8 mouse cellular contexts compared by ENCODE assay signal in genomic region chr13:3037010-3037409, GRCm38 (mm10).
DNase-seq lines count a peak whose midpoint lies in the region; TF ChIP-seq lines count a peak whose summit lies in the region.
"Not testable (repeated sequence)": the region's sequence is repeated elsewhere in the genome, so short reads cannot be mapped to it uniquely, and the experiment has no call there.

No protein-coding gene starts in this region.

- not testable (repeated sequence) for H3K4me3 ChIP-seq in embryonic facial prominence, embryonic 10.5 days; lung, adult 2 months (replicated peaks; ENCODE audit: extremely low read depth, low read depth, low read length)

- TF ChIP-seq POLR2A in lung, adult 2 months (IDR thresholded peaks at IDR 0.05; ENCODE audit: borderline replicate concordance, extremely low read depth, low read depth, low read length) = not testable (repeated sequence)

- H3K4me1 ChIP-seq in embryonic facial prominence, embryonic 10.5 days; lung, adult 2 months (ENCODE audit: control insufficient read depth, insufficient read depth, low read length): not testable (repeated sequence)

- H3K9me3 ChIP-seq in embryonic facial prominence, embryonic 10.5 days = peaks cover 14% of the 10 kb centered on the region

- WGBS in embryonic facial prominence, embryonic 10.5 days = 20% methylated on average over 1 of the region's 1 CpGs
- WGBS in lung, adult 2 months = 21% methylated on average over 1 of the region's 1 CpGs

- TF ChIP-seq CTCF in lung, adult 2 months (IDR thresholded peaks at IDR 0.05; ENCODE audit: insufficient read depth, low read length) = not testable (repeated sequence)

- not testable (repeated sequence) for H3K27ac ChIP-seq in embryonic facial prominence, embryonic 10.5 days (replicated peaks)

- DNase-seq in 3T3-L1 (ENCODE audit: low read depth, low spot score) = peak; percentile 29
- peak; percentile 57 for DNase-seq in WW6 (ENCODE audit: low read depth, low spot score)
- DNase-seq in embryonic facial prominence, embryonic 10.5 days (ENCODE audit: low spot score) = peak; percentile 9
- peak; percentile 11 for DNase-seq in heart, postnatal 4 days
- DNase-seq in kidney, postnatal 14 days = peak; percentile 5
- DNase-seq in lung, adult 2 months = peak; percentile 5
- peak; percentile 26 for DNase-seq in ovary, adult 18-20 months (ENCODE audit: low spot score)
- DNase-seq in thymus, adult 18-20 months = peak; percentile 1 to 9

- not testable (repeated sequence) for H3K36me3 ChIP-seq in embryonic facial prominence, embryonic 10.5 days (replicated peaks)

- H3K27me3 ChIP-seq in embryonic facial prominence, embryonic 10.5 days (replicated peaks; ENCODE audit: low read depth, poor library complexity, severe bottlenecking) = not testable (repeated sequence)

Comparison
In these comparisons a context has a peak if more than half of its experiments do, and no peak if none do; other contexts are left out.
1. DNase-seq: peak in every context shown above with its lines; median percentile 57 in WW6; 29 in 3T3-L1; 26 in ovary, adult 18-20 months; 11 in heart, postnatal 4 days; 9 in embryonic facial prominence, embryonic 10.5 days; 5 in kidney, postnatal 14 days; 5 in lung, adult 2 months; 5 in thymus, adult 18-20 months.